Mouse (Mus musculus): ENCODE measurements around the gene Map3k12.

The Map3k12 gene

GRCm38 (mm10) chr15:102516728-102517404 is at the start of gene Map3k12:
Gene Map3k12 (minus strand): TSS chr15:102517064.
- peak; percentile 62 to 65 for DNase-seq (ENCODE audit: low spot score in 2 of 2)

- no peak for DNase-seq (ENCODE audit: low spot score in 2 of 2)
Measured at GRCm38 (mm10) chr15:102563681-102564080, 46.8 kb upstream of the Map3k12 start.

- DNase-seq (ENCODE audit: low spot score in 2 of 2) = no peak
Measured at GRCm38 (mm10) chr15:102563061-102563460, 46.2 kb upstream of the Map3k12 start.

GRCm38 (mm10) chr15:102562491-102562890 is 45.6 kb upstream of the Map3k12 start:
- DNase-seq (ENCODE audit: low spot score in 2 of 2) = no peak

GRCm38 (mm10) chr15:102557580-102557979 is 40.7 kb upstream of the Map3k12 start:
- DNase-seq (ENCODE audit: low spot score in 2 of 2) = no peak

GRCm38 (mm10) chr15:102555581-102555980 is 38.7 kb upstream of the Map3k12 start:
- no peak for DNase-seq (ENCODE audit: low spot score in 2 of 2)

- no peak for DNase-seq (ENCODE audit: low spot score in 2 of 2)
Measured at GRCm38 (mm10) chr15:102552599-102552998, 35.7 kb upstream of the Map3k12 start.

- no peak for DNase-seq (ENCODE audit: low spot score in 2 of 2)
Measured at GRCm38 (mm10) chr15:102547478-102547877, 30.6 kb upstream of the Map3k12 start.

- no peak for DNase-seq (ENCODE audit: low spot score in 2 of 2)
Measured at GRCm38 (mm10) chr15:102546677-102547427, 30.0 kb upstream of the Map3k12 start.

- DNase-seq (ENCODE audit: low spot score in 2 of 2) = no peak
Measured at GRCm38 (mm10) chr15:102546246-102546645, 29.4 kb upstream of the Map3k12 start.

GRCm38 (mm10) chr15:102544801-102545200 is 27.9 kb upstream of the Map3k12 start:
- no peak for DNase-seq (ENCODE audit: low spot score in 2 of 2)

GRCm38 (mm10) chr15:102533926-102534325 is 17.1 kb upstream of the Map3k12 start:
- no peak for DNase-seq (ENCODE audit: low spot score in 2 of 2)

GRCm38 (mm10) chr15:102532106-102532900 is 15.4 kb upstream of the Map3k12 start:
- DNase-seq (ENCODE audit: low spot score in 2 of 2) = no peak

GRCm38 (mm10) chr15:102531586-102531985 is 14.7 kb upstream of the Map3k12 start:
- DNase-seq (ENCODE audit: low spot score in 2 of 2) = no peak

GRCm38 (mm10) chr15:102530566-102530965 is 13.7 kb upstream of the Map3k12 start:
- DNase-seq (ENCODE audit: low spot score in 2 of 2) = no peak

- DNase-seq (ENCODE audit: low spot score in 2 of 2) = no peak
Measured at GRCm38 (mm10) chr15:102528396-102528795, 11.5 kb upstream of the Map3k12 start.

- no peak for DNase-seq (ENCODE audit: low spot score in 2 of 2)
Measured at GRCm38 (mm10) chr15:102527936-102528335, 11.1 kb upstream of the Map3k12 start.

GRCm38 (mm10) chr15:102526111-102527002 is 9.5 kb upstream of the Map3k12 start:
- no peak for DNase-seq (ENCODE audit: low spot score in 2 of 2)

- peak; percentile 67 to 83 for DNase-seq (ENCODE audit: low spot score in 2 of 2)
Measured at GRCm38 (mm10) chr15:102524892-102525485, 8.1 kb upstream of the Map3k12 start, which contains the start of gene Npff. Gene Npff (minus strand): TSS chr15:102524942.

GRCm38 (mm10) chr15:102521480-102521879 is 4.6 kb upstream of the Map3k12 start:
- no peak for DNase-seq (ENCODE audit: low spot score in 2 of 2)

GRCm38 (mm10) chr15:102520416-102520815 is 3.6 kb upstream of the Map3k12 start:
- no peak for DNase-seq (ENCODE audit: low spot score in 2 of 2)
